Mouse (Mus musculus) telencephalon, adult 2 months (tissue): ENCODE results near the gene Lrit3.
"Not testable (repeated sequence)": the region's sequence is repeated elsewhere in the genome, so short reads cannot be mapped to it uniquely, and the experiment has no call there.

Experiments used
- DNase-seq: peaks from one replicate; pipeline ENCODE4 v3.0.0-alpha.2; 2011; ENCODE audit warnings: low read depth, low spot score

Gene Lrit3

DNA sequence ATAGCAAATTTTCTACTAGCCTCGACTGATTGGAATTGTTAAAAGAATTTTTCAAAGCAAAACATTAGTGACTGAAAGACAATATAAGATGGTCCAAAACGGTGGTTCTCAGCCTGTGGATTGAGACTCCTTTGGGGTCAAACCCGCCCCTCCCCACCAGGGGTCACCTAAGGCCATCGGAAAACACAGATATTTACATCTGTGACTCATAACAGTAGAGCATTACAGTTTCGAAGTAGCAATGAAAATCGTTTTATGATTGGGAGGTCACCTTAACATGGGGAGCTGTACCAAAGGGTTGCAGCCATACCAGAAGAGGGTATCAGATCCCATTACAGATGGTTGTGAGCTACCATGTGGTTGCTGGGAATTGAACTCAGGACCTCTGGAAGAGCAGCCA, 32.6 kb downstream of the Lrit3 start:
- DNase-seq: no peak

DNA sequence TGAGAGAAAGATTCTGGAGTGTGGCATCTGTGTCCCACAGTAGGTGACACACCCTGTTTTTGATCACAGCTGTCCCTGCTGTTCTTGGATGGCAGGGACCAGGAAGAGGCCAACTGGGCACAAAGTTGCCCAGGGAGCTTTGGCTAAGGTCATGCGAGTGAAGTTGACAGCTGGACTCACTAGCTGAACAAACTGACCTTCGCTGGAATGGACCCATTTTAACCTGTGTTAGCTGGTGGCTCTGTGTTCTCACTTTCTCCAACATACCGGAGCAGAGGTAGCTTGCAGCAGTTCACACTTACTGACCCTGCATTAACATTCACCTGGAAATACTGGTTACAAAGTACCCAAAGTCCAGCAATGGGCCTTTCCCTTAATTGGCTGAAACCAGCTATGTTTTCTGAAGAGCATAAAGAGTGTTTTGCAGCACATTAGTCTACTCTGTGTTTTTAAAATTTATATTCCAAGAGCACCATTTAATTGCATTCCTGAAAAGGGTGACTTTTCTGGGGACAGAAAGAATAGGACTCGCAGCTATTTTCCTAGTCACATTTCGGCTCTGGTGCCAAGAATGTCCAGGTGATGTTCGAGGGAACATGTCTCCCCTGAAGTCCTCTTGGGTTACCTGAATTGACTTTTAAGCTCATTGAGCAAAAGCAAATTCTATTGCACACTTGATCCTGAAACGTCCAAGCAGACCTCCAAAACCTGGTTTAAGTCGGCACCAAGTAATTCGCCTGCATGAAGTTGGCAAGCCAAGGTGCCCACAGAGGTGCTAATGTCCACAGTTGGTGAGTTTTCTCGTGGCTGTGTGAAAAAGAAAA, 36.6 kb downstream of the Lrit3 start:
- no peak for DNase-seq

DNA sequence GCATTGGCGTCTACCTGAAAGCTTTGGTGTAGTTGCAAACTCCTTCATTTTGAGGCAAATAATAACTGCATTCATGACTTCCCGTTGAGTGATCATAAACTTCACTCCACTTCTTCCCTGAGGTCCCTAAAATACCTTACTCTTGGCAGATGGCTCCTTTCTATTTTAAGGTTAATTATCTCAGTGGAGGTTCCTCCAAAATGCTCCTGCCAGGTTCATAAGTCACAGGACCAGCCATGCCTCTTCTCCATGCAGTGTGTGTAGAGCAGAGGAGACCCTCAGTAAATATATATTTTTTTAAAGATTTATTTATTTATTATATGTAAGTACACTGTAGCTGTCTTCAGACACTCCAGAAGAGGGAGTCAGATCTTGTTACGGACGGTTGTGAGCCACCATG, 37.7 kb downstream of the Lrit3 start:
- DNase-seq: no peak

DNA sequence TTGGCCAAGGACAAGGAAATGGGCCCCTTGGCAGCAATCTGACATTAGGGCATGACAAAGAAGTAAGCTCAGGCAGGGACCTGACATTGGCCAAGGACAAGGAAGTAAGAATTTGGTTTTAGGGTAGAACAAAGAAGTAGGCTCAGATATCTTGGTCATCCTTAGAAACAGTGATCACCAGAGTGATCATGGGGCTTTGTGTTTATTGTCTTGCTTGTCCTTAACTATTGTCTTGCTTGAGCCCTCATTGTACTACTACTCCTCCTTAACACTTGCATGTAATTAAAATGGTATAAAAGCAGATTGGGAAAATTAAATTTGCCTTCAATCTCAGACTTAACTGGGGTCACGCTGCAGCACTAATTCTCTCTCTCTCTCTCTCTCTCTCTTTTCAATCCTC, 46.2 kb downstream of the Lrit3 start:
- DNase-seq: not testable (repeated sequence)

DNA sequence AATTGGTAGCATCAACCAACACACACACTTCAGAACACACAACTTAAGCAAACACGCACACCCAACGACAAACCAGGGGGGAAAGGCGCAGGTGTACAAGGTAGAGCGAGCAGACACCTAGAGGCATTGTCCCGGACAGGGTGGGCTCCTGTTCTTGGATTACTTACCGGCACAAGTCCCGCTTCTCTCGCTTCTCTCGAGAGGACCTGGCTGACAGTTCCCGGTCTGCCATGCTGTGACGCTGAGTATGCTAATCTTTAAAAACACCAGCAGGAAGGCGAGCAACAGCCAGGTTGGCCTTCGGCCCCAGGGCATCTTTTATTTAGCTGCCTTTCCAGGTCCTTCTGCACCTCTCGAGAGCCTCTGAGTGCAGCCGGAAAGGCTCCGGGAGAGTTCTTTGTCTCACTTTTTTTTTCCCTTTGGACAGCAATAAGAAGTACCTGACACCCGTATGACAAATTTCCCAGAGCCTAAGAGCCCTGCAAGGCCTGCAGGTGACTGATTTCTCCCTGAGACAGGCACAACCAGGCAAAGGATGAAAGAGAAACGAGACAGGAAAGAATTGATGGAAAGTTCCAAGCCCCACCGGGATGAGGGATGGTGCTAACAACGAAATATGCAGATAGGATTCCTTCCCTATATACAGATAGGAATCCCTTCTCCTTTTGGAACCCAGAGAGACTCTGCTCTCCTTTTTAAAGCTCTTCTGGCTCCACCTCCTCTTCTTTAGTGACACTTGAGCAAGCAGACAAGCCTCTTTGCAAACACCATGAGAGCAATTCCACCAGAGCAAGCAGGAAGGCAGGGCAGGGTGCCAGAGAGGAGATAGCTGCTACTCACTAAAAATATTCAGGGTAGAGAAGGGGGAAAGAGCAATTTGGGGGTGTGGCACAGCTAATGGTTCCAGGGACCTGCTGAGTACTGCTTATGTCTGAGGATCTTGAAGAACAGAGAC, 48.9 kb downstream of the Lrit3 start, which contains the start of gene Egf:
Gene Egf, minus strand, starts transcription at position 667 of the 955 bp plus-strand sequence.
- no peak for DNase-seq

DNA sequence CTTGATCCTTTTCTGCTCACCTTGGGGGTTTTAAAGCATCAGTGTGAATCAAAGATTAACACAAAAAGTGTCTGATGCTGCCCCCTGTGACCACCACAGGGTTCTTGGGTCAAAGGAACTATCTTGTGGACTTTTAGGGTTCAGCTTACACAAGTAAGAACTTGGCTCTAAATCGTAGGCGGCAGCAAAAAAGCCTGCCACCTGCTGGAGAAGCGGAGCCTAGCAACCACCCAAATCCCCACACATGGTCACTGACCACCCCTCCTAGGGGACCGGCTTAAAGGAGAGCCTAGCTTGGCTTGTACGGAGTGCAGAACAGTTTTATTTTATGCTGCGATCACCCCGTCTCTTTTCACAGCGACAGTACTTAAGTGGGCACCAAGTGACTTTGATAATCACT, 59.0 kb downstream of the Lrit3 start:
- DNase-seq: no peak

DNA sequence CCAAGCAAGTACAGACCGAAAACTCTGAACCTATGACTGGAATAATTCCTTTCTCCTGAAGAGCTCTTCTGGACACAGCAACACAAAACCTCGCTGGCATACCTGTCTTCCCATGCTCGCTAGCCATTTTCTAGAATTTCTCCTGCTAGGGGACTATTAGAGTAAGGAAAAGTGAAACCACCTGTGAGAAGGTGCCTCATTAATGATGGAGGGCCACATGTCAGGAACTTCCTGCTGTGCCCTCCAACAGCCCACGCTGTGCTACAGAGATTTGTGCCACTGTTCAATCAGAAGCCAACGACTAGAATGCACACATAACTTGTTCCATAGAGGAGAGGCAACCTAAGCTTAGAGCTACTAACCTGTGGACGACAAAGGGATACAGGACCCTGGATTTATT, 61.0 kb downstream of the Lrit3 start:
- no peak for DNase-seq

DNA sequence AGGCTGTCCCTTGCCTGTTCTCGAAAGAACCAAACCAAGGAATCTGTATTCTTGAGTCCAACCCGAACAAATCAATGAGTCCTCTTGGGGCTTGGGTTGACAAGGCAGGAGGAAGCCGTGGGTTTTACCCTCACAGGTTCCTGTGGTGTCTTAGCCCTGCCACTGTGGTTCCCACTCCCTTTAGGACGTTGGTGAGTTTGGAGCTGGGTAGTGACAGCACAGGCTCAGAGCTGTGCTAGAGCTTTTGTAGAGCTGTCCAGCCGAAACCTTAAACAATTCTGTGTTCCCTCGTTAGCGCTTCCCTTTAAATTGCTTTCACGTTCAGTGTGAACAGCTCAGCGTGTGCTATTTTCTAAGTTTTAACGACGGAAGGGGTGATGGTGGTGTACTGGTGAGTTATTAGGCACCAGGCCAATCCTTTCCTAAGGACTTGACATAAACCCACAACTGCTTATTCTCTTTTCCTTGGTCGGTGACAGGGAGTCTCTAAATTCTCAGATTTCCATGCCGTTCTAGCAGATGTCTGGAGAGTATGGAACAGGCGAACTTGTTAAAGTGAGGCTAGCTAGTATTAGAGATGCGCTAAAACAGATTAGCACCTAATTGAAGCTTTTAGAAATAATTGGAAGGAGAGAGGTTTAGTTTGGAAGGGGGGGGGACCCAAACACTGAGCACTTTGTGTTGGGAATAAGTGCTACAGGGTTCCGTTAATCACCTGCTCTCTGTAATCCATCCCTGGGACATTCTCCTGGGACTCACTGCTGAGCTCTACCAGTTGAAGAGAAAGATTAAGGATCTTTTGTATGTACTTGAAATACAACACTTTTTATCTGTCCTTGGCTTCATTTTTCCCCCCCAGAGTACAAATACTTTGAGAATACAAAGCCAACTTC, 65.3 kb downstream of the Lrit3 start:
- DNase-seq: no peak
